Mouse (Mus musculus) adrenal gland, postnatal 14 days (tissue): Measurements from ENCODE around the gene Col26a1. TPM values are rescaled to one million over a fixed set of nuclear protein-coding genes. Genes with fewer than 3 reads are reported as not detected.

Source experiments
- DNase-seq: peaks from one replicate; pipeline ENCODE4 v3.0.0; 2021; ENCODE audit warnings: mixed read lengths
- long read RNA-seq, 2 experiments: library from polyadenylated mRNA; stranded (forward); transcript quantifications; one replicate each; pipeline ENCODE4 v2.0.0; 2021
- total RNA-seq: library from RNA; stranded (reverse); gene quantifications from 2 replicates; pipeline ENCODE4 v1.2.3, GENCODE M21; 2021

Col26a1 gene
- total RNA-seq = 3.3 and 5.6 TPM in 2 replicates
- long read RNA-seq, experiment 1, partial matches to known transcripts = 0 of 3 reads
- long read RNA-seq, experiment 1, other reads (novel, unspliced or antisense) = 1 of 3 reads
- long read RNA-seq, experiment 2, partial matches to known transcripts = 0 of 1 reads
- long read RNA-seq, experiment 2, other reads (novel, unspliced or antisense) = 0 of 1 reads

DNA sequence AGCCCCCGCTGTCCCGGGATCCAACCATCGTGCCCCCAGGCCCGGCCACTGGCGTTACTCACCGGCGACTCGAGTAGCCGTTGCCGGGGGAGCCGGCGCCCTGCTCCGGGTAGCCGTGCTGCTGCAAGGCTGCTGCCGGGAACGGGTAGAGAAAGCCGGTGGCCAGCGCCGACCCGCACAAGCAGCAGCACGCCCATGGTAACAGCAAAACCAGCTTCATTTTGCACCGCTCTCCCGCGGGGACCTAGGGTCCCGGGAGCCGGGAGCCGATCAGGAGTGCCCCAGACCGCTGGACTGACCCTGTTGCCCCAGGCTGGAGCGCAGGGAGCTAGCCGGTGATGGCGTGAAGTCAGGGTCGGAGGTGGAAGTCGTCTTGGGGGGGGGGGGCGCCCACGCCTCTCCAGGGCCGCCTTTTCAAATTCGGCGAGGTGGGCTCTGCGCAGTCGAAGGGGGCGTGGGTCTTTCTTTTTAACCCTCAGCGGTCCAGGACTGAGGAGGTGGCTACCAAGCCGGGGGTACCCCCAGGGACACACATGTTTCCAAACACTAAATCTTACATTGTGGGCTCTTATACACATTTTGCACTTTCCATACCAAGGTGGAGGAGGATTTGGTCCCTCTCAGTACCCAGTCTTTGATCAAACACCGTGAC is at the start of gene Col26a1:
Gene Col26a1, minus strand, starts transcription at position 422 of the 652 bp plus-strand sequence.
- peak; percentile 37 for DNase-seq

DNA sequence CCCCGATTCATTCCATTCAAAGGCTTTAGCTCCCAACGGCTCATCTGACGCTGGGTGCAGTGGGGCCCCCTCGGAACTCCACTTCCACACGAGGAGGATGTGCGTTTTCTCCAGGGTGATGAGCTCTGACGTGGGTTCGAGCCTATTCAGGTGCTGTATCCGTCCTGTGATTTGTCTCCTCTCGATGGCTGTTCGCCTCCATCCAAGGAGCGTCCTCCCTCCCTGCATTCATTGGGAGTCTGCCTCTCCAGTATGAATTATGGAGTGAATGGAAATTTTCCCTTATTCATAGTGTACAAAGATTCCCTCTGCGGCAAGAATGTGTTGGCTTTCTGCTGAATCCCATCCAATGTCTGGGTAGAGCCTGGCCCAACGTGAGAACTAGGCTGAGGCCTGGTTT is 48.9 kb upstream of the Col26a1 start:
- no peak for DNase-seq

DNA sequence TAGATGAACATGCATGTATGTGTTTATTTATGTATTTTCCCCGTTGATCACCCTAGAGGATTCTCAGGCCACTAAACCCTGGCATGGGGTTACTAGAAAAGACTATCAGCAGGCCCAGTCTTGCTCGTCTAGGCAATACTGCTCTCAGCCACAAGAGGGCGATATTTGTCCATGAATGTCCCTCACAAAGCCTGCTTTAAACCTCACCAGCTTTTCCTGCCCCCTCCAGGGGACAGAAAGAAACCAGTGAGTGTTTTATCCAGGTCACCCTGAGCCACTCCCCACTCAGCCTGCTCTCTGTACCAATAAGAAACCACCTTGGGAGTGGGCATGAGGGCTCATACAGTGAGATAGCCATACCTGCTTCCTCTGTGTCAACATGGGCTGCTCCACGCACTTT is 46.1 kb upstream of the Col26a1 start:
- peak; percentile 89 for DNase-seq

DNA sequence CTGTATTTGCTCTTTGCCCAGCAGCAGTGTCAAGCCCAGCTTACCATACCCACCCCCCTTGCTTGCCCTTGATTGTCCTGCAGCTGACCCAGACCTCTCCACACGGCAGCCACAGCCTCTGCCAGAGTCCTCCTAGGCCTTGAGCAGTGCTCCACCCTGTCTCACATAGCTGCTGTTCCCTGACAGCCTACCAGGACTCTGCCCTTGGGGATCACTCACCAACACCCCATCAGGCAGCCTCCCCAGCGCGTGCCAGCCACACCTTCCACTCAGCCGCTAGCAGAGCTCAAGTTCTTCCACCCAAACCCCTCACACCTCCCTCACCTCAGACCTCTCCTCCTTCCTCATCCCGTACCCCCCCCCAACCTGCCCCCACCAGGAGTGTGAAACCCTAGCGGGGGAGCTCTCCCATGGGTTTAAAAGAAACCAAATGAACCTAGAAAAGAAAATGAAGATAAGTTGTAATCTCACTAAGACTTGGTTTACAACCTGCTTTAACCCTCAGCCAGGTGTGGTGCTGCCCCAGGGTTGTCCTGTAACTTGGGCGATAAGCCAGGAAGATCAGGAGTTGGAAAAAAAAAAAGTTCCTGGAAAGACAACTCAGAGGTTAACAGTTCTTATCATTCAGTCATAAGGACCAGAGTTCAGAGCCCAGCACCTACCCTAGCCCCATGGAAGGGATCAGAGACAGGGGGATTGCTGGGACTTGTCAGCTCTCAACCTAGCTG is 40.9 kb upstream of the Col26a1 start:
- DNase-seq = no peak

DNA sequence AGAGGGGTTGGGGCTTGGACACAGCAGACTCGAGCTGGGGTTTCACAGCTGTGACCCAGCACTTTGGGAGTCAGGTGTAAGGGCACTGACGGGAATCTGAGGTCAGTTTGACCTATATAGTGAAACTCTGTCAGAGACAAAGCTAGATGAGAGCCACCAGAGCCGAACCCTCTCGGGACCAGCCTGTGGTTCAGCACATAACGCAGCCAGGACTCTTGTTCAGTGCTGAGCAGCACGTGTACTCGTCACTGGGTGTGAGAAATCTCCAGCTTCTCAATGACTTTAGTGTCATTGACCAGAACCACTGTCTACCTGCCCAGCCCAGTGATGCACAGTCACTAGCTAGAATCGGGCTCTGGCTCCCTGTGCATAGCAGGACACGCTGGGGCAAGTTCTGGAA is 39.8 kb upstream of the Col26a1 start:
- DNase-seq = no peak

DNA sequence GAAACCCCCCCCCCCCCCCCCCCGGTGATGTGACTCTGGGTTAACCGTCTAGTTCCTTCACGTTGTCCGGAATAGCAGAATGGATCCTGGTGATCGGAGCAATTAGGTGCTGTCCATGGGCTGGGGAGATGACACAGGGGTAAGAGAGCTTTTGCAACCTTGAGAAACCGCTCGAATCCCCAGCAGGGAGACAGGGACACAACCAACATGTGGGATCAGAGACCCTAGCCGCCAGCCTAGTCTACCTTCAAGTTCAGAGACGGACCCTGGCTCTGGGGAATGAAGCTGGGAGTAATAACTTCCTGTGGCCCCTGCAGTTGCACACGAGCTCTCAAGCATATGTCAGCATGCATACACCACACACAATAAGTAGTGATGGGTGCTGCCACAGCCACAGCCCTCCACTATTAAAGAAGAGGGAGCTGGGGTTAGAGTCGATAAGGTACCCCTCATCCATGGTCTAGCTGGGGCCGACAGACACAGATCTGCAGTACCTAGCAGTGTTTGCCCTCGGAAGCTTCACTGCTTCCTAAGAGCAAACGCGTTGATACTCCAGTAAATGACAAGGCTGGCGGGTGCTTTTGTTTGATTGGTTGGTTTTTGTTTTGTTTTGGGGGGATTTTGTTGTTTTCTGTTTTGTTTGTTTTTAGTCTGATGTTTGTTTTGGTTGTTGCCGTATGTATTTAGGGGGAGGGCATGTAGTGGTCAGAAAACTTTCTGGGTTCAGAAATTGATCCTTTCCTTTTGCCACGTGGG is 36.7 kb upstream of the Col26a1 start:
- no peak for DNase-seq

DNA sequence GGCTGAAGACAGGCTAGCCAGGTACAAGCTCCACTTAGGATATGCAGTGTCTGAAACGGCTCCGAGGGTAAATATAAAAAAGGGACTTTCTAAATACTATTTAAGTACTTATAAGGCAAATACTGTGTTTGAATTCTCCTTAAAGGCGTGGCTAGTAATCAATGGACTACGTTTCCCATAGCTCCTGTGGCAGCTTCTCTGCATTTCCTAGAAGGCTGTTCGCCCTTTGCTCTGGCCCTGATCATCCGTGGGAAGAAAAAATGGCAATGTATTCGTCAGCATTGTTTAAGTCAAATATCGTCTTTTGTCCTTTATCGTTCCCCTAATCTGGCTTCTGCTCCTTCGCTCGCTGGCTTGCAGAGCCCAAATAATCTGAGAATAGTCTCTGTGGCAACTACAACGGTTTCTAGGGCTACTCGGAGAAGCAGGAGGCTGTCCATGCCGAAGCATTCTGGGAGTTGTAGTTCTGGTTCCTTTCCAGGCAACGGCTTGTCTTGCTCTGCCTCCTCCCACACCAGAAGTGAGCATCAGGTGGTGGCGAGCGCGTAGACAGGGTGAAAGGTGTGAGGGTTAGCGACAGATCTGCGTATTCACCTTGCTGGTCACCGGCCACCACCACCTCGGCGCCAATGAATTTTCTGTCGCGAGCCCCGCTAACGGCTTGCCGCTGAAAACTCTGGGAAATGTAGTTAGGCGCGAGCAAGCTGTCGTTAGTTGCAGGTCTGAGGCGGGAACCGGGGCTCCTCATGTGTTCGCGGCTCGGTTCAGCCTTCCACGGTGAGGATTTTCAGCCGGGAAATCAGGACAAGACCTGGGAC is 35.9 kb upstream of the Col26a1 start:
- peak; percentile 75 for DNase-seq

DNA sequence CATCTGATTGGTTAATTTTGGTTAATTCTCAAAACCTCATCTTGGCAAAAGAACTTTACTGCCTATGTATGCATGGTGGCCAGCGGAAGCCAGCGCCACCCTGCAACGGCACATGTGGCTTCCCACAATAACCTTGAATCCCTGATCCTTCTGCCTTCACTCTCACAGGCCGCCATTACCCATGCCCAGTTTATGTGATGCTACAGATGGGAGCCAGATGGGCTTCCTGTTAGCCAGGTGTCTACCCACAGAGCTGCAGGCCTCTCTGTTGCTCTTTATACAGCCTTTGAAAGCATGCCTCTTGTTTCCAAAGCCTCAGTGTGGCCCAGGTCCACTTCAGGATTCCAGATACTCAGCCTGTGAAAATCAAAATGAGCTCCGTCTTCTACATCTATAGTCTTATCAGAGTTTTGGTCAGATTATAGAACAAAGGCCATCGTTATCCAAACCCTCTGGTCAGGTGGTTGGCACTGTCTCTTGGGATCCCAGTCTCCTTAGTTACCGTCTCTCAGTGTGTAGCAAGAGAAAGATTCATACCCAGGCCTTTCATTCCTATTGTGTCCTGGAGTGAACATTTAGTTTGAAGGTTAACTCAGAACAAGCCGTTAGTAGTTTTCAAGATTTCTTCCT is 34.7 kb upstream of the Col26a1 start:
- no peak for DNase-seq

DNA sequence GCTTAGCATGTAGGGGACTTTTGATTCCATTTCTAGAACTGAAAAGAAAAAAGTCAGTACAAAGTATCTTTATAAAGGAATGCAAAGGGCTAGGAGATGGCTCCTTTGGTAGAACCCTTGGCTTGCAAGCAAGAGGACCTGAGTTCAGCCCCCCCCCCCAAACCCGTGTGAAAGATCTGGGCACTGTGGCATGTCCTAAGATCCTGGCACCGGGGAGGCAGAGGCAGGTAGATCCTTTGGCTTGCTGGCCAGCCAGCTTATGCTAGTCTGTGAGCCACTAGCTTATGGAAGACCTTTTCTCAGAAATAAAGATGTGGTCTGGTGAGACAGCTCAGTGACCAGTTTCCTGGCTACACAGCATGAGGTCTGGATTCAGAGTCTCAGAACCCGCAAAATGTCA is 31.2 kb upstream of the Col26a1 start:
- no peak for DNase-seq

DNA sequence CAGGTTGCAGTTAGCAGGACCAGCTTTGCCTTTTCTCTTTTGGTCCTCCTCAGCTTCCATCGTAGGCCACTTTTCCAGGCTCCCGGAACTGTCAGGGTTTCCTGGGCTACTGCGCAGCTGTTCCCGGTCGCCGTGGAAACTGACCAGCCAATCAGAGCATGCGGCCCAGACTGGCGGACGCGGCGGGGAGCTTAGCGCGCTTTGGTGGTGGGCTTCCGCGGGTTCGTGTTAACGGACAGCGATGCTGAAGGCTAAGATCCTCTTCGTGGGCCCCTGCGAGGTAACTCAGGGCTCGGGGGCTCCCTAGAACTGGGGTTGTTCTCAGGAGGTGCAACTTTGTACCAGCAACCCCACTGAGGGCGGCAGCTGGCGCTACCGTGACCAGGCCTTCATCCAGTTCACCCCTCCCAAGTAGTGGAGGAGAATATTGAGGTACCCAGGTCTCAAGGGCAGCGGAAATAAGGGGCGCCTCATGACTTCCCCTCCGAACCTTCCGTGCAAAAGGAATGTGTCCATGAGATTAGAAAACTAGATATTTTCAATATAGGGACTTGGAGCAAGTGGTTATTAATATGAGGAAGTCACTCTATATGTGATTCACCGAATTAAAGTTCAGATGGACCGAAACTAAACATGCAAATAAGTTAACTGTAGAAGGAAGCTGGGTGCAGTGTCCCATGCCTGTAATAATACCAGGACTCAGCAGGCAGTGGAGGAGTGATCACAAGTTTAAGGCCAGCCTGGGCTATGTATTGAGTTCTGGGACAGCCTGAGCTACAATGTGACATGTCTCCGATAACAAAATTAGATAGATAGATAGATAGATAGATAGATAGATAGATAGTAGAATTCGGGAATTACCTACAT is 25.2 kb upstream of the Col26a1 start, which contains the start of gene Ift22:
Gene Ift22, plus strand, starts transcription at position 160 of the 867 bp plus-strand sequence.
- DNase-seq = peak; percentile 97

DNA sequence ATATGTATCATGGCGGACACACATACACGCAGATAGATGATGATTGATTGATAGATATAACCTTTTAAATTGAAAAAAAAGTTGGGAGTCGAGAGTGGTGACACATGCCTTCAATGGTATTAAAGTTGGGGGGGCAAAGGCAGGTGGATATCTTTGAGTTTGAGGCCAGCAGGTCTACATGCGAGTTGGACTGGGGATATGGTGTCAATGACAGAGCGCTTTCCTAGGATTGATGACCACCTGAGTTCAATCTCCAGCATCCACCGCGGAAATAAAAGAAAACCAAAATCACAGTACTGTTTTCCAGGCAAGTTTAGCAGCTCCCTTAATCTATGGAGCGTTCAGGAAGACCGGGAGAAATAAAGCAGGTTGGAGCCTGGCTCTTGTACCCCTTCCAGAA is 24.6 kb upstream of the Col26a1 start:
- no peak for DNase-seq

DNA sequence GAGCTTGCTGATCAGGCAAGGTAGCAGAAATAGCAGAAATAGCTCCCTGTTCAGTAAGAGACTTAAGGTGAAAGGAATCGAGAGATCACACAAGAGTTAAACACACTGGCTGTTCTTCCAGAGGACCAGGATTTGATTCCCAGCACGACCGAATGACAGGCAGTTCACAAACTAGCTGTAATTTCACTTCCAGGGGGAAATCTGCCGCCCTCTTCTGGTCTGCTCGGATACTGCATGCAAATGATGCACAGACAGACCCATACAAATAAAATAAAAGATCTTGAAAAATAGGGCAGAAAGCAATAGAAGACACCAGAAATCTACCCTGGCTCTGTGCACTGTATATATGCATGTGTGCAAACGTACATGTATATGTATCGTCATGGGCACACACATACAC is 22.6 kb upstream of the Col26a1 start:
- peak; percentile 38 for DNase-seq

DNA sequence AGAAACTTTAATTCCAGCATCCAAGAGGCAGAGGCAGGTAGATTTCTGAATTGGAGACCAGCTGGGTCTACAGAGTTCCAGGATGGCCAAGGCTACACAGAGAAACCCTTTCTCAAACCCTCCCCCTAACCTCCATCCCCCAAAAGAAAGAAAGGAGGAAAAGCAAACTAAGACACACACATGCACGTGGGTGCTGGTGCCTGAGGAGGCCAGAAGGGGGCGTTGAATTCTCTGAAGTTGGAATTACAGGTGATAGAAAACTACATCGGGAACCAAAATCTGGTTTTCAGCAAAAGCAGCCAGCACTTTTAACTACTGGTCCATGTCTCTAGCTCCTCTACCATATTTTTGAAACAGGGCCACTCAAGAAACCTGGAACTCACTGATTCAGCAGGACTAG is 21.6 kb upstream of the Col26a1 start:
- DNase-seq = no peak

DNA sequence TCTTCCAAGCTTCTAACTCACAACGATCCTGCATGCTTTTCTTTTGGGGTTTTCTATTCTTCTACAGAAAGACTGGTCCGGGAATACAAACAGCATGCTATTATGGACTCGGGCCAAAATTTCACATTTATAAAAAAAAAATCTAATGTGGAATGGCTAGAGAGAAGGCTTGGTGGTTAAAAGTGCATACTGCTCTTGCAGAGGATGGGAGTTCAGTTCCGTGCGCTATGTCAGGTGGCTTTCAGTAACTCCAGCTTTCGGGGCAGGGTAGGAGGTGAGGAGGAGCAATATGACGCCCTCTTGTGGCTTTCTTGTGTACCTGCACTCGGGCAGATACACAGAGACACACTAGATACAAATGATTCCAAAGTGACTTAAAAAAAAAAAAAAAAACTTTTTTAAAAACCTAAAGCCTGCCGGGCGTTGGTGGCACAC is 12.5 kb upstream of the Col26a1 start:
- no peak for DNase-seq

DNA sequence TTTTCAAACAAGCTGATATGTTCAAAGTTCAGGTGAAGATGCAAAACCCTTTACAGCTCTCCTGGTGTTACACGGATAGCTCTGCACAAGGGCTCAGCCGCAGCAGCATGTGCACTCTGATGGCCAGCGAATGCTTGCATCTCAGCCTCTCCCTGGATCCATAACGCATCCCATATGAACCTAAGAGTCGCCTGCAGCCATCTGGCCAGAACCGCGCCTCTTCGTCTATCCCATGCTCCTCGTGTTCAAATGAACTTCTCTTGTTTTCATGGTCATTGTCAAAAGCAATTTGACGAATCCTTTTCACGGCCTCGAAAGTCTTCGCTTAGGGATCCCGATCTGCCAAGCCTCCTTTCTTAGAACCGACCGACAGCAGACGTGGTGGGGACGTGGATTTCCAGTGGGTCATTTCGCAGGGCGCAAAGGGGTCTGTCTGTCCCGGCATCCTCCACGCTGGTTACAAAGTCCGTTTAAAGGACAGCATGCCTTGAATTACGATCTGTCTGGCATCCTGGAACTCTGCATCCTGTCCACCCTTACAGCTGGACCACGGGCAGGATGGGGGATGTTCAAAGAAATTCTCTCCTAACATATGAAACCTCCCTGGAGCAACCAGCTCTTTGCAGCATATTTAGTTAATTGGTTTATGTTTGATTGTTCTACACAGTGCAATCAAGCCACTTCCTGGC is 12.0 kb upstream of the Col26a1 start:
- DNase-seq = no peak

DNA sequence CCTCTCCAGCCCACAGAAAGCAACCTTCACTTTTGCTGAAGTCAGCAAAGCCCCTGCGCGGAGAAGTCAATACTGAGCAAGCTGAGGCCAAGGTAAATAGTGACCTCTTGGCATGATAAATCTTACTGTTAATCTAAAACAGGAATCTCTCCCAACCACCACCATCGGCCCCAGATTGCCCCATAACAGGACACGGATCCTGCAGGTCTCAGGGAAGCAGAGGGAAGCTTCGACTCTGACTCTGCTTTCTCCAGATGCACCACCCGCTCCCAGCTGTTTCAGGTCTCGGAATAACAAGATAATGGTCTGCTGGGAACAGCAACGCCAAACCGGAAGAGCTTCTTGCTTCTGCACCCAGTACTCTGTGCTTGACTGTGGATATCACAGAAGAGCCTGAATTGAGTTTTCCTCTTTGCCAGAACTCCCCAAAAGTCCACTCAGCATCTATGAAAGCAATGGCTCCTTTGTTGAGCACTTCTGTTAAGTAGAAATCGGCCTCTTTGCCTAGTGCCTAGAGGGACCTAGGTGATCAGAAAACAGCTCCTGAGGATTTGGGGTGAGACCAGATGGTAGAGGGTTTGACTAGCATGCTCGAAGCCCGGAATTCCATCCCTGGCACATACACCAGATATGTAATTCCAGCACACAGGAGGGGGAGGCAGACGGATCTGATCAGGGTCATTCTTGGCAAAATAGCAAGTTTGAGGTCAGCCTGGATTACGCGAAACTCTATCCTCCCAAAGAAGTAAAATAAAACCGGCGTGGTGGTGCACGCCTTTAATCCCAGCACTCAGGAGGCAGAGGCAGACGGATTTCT is 5.7 kb upstream of the Col26a1 start:
- DNase-seq = no peak

DNA sequence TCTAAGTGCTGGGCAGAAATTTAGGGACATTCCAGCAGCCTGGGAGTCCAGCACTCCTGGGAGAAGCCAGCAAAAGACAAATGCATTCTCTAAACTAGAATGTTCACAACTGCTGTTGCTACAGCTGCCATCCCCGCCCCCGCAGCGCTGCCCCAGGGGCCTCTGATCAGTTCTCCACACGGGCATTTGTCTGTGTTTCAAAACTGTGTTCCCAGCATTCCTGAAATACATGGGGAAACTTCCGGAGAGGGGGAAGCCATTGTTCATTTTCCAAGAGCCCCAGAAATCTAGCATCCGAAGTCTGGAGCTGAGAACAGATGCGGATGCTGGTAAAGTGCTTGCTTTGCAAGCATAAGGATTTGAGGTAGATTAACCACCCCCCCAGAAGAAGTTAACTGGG is 3.9 kb upstream of the Col26a1 start:
- no peak for DNase-seq

DNA sequence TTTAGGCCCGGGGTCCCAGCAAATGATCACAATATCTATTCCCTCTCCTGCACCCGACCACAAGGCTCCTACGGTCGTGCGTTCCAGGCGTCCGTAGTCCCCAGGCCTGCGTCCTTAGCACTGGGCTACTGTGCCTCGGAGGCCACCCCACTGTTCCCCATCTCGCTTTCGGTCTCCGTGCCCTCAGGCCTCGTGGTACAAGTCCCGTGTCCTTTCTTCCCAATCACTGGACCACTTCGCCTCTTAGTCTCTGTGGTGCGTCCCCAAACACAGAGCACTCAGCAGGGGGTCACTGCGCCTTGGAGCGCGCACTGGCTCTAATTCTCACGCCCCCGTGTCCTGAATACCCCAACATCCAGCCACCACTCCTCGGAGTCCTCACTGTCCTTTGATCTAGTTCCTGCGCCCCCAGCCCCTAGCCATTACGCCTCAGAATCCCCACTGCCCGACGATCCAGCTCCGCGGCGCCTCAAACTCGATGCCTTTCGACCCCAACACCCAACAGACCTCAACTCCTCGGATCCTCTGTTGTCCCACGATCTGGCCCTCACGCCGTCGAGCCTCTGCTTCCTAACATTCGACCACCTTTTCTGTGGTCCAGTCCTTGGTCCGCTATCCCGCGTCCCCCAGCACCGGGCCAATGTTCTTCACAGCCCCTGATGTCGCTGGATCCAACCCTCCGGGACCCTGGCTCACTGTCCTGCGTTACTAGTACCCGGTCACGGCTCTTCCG is 788 bp downstream of the Col26a1 start:
- DNase-seq = no peak
